Mouse (Mus musculus) frontal cortex, postnatal 10 days (tissue): ENCODE results near the gene Depp1.

Source experiments
- DNase-seq, 2 experiments: peaks; one replicate each; pipeline ENCODE4 v3.0.0; 2022; ENCODE audit warnings: low spot score in 2 of 2, mixed read lengths in 1 of 2

Depp1 gene

DNA sequence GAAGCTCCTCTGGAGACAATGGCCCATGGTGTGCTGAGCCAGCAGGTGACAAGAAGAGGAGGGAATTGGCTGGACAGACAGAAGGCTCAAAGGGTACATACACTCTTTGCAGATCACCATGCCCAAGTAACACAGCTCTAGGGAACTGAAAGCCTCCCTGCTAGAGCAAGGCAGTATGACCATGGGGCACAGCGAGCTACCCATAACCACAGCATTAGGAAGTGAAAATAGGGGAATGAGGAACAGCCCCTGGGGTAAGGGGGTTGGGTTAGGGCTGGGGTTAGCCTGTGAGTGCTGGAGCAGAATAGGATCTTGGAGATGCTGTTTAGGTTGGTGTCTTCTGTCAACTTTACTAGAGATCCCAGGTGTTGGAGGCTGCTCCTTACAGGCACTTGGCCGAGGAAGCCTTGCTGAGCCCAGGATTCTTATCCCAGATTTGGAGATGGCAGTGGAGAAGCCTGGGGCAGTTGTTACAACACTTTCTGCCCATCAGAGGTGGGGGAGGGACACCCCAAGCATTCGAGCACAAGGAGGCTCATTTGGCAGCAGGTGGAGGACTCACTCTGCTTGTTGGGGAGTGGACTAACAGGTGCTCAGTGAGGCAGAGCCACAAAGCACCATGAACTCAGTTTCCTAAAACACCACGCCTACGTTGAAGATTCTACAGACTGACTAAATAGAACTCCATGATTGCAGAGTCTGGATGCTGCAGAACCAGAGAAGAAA lies 29.3 kb downstream of the Depp1 start:
- DNase-seq: no peak

DNA sequence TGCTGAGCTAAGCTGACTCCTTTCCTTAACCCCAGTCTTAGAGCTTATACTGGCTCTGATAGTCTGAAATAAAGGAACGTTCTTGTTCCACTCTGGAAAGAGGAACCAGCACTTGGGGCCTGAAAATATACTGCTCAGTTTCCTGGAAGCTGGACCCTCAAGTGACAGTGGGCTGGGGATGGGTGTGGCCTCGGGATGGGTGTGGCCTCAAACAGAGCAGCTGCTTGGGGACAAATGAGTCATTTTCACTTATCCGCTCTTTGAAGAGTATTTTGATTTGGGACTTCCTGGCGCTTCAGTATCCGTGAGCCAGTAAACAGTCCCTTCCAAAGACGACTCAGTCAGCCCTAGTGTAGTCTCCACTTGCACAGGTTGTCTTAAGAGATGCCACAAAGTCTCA lies 31.9 kb downstream of the Depp1 start:
- DNase-seq: no peak

DNA sequence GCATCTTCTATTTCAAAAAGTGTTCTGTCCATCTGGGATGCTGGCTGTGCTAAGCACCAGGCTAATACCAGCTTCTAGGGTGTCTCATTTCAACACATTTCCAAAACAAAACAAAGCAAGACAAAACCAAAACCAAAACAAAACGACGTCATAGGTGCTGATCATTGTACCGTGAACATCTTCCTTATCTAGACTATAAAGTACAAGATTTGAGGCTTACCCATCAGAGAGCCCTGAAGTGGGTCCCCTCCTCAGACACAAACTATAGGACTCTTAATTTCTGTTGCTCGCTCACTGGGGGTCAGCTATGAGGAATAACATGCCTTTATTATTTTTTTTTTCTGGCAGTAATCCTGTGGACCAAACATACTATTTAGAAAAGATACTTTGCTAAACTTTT lies 43.2 kb downstream of the Depp1 start:
- no peak for DNase-seq

DNA sequence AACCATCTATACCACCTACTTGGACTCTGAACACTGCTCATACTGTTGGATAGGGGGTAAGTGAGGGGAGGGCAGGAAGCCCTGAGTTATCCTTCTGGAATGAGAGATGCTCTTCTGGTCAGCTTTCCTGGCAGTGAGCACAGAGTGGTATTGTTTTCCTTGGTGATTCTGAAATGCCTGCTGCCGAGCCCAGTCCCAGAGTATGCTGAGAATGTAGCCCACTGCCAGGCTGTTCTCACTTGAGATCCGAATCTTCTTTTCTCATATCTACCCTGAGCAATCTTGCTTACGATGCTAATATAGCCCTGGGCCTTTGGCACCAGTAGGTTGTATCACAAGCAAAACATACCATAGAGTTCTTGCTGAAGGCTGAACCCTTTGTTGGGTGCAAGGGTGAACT lies 43.9 kb downstream of the Depp1 start:
- no peak for DNase-seq

DNA sequence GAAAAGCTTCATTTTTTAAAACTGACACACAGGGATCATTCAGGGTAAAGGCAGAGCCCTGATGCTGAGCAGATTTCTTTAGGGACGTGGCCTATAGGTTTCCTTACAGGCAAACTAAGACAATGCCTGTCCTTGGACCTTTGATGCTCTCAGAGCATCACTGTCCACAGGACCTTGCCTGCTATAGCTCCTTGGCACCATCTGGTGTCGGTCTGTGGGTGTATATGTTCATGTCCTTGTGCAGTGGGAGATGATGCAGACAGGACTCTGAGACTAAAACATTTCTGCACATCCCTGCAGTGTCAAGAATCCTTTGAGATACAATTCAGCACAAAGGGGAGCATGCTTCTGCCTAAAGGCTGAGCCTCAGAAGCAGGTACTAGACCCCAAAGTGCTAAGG lies 47.0 kb downstream of the Depp1 start:
- DNase-seq: no peak

DNA sequence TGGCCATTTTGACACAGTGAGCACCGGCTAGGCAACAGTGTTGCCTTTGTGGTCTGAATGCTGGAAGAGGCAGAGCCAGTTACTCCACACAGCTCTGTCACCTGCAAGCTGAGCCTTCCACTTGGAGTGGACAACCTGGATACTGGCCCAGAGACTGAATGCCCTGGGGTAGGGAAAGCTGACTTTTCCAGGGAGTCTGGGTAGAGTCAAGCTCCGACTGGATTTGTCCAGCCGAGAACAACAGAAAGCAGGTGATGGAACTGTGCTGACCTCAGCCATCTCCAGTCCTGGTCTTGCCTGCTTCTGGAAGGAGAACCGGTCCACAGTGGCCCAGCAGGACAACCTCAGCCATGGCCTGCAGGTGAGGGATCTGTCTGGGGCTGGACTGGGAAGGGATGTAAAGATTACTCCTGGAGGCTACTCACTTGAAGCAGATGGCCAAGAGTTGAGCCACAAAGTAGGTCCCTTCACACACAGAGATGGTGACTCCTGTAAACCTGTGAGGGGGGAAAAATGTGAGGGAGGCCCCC lies 47.6 kb downstream of the Depp1 start:
- no peak for DNase-seq

DNA sequence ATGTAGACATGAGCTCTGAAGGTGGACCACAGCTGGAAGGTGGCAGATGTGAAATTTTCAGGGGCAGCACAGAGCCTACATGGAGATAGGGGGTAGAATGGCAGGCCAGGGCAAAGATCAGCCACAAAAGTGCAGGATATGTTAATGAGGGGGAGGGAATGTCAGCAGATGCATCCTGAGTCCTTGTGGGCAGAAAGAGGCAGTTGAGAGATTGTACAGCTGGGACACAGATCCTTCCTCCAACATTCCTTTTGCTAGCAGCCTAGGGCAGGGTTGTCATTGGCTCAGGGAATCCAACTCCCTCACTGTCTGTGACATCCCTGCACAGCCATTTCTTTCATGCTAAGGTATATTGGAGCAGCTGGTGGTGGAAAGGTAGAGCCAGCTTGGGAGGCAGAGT lies 50.4 kb downstream of the Depp1 start:
- no peak for DNase-seq
